Mouse (Mus musculus) inflammation-experienced regulatory T-cells (primary cell): ENCODE data around the gene Man1b1. TPM values are rescaled to one million over a fixed set of nuclear protein-coding genes. Genes with fewer than 3 reads are reported as not detected.

Experiments used
- polyA plus RNA-seq, 2 experiments: library from polyadenylated mRNA; unstranded; fragments of 100-300 nt; shearing (Covaris generic); gene quantifications; one replicate each; pipeline ENCODE4 v1.2.1; 2017

Gene Man1b1
- polyA plus RNA-seq = 10 to 100 TPM; 21.9 to 32.4 TPM

GRCm38 (mm10) chr2:25332286-25333160 is at the start of gene Man1b1:
TSS of gene Man1b1 (plus strand) at chr2:25332338.

DNA sequence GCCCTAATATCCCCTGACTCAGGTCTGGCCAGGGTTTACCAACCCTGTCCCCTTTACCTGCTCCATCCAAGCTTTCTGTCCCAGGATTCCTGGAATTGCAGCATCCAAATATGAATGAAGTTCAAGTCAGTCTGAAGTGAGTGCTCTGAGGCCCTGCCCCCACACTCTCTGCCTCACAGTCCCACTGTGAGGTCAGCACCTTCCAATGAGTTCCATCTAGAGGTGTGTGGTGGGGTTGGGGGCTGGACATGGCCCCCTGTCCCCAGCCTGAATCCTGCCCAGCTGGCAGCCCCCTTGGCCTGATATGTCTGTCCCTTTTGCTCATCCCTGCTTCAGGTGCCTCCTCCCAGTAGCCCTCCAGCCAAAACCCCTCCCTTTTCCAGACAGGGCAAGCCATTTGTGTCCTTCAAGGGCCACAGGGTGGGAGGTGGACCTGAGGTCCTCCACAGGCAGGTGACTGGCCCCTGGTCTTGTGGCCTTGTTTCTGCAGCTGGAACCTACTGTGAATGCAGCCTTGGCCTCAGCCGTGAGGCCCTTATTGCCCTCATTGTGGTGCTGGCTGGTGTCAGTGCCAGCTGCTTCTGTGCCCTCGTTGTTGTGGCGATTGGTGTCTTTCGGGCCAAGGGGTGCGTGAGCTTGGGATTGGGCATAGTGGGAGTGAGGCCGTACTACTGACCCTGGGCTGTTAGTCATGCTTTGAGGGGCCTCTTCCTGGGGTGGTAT is 44.0 kb upstream of the Man1b1 start, which contains the start of gene Tmem210:
Tmem210 (plus strand) TSS at position 219 of the 723 bp plus-strand sequence.

DNA sequence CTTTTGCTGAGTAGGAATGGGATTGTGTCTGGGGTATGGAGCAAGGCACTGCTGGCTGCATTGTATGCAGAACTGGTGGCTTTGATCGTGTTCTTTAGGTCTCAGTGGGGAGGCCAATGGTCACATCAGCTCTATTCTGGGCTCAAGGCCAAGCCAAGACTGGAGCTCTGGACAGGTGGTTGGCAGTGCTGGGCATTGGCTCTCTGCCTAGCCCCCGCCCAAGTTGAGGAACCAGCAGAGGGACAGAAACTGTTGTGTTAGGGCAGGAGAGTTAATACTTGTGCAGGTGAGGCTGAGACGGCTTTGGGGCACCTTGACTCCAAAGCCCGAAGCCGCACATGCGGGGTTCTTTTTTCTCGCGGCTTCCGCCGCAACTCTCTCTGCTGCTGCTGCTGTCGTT is 42.5 kb upstream of the Man1b1 start, which contains the start of gene Lrrc26:
Lrrc26 (plus strand) TSS at position 265 of the 400 bp plus-strand sequence.

GRCm38 (mm10) chr2:25318971-25319773 is 13.0 kb upstream of the Man1b1 start, which contains the start of gene Grin1:
TSS of gene Grin1 (minus strand) at chr2:25319187.

DNA sequence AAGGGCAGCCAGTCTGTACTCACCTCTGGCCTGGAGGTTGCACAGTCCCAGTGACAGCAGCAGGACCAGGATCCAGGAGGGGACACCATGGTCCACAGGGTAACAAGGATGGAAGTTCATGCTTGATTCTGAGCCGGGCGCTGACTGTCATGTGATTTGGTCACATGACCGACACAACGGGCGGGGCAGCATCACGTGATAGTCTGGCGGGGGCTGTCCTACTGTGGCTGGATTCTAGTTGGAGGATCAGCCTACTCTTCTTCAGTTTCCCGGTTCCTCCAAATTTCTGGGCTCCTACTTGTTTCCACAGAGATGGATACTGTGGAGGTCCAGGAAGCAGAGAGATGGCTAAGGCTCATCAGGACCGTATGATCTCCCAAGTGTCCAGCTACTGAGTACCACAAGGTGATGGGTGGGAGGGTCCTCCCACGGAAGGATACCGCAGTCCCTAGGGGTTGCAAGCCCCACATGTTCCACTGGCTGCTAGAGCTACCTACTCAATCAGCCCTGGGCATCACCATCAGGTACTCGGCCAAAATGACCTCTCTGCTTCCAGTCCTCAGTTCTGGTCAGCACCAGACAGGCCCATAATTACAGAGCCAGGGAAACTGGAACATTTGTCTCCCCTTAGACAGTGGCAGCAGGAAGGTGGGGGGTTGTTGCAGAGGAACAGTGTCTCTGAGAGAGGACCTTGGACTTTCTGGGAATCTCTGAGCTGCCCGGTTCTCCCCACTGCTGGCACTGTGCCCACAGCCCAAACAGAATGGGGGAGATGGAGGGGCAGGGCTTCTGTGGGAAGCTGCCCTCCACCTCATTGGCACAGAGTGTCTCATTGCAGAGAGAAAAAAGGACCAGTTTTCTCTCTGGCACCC is 24.3 kb downstream of the Man1b1 start, which contains the start of gene Dpp7:
Dpp7 (minus strand) TSS at position 152 of the 872 bp plus-strand sequence.

GRCm38 (mm10) chr2:25365091-25365761 is 33.1 kb downstream of the Man1b1 start, which contains the start of gene Uap1l1:
TSS of gene Uap1l1 (minus strand) at chr2:25365682.

DNA sequence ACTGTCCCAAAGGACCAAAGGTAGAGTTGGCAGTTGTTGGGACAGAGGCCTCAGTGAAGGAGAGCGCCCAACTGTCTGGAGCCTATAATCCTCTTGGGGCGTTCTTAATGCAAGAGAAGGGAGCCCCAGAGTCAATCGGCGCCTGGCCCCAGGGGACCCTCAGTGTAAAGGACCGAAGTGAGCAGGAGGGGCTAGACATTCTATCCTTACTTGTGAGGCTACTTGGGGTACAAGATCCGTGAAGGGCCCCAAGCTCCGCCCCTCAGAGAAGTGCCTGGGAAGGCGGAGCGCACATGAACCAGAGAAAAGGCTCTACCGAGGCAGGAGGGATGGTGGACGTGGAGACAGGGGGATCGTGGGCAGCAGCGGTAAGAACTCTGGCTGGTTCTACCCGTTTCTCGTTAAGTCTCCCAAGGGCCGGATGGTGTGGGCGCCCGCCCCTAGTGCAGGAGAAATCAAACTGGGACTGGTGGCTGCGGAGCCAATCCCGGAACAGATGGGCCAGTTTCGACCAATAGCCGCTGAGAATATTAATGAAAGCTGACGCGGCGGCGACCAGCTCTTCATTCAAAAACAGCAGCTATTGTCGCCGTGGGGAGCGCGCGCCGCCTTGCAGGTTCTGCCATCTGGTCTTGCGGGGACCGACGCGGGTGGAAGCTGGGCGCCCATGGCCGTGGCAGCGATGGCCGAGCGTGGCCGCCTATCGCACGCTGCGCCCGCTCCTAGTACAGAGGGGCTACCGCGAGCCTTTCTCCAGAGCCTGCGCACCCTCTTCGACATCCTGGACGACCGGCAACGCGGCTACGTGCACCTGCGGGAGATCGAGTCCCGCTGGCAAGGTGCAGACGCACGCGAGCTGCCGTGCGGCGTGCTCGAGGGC is 39.9 kb downstream of the Man1b1 start, which contains the start of gene Sapcd2:
Sapcd2 (plus strand) TSS at position 558 of the 880 bp plus-strand sequence.

DNA sequence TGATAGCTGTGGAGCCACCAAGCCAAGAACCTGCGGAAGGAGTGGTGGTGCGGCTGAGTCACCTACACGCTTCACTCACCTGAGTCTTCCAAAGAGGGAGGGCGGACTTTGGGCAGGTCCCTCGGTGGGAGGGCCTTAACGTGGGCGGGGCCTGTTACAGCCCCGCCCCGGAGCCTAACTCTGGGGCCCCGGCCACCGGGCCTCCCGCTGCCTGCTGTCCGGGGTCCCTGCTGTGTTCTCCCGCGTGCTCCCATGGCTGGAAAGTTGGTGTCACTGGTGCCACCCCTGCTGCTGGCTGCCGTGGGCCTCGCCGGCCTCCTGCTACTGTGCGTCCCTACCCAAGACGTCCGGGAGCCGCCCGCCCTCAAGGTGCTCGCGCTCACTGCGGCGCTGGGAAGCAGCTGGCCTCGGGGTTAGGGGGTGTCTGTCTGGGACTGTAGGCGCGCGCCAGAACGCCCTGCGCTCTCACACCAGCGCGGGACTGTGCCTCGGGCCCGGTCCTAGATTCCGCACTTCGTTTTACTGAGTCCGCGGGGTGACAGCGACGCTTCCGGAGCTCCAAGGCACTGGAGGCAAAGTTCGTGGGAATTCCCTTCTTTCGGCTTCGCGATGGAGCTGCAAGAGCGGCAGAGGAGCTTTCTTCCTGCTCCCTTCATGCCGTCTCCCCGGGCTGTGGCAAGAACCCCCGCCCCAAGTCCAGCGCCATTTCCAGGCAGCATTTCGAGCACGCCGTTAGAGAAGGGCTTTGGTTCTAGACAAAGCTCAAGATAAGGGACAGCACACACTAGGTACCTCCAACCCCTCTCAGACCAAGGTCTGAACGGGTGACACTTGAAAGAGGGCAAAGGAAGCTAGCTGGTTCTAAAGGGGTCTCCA is 63.8 kb downstream of the Man1b1 start, which contains the start of gene Entpd2:
Entpd2 (plus strand) TSS at position 154 of the 876 bp plus-strand sequence.

DNA sequence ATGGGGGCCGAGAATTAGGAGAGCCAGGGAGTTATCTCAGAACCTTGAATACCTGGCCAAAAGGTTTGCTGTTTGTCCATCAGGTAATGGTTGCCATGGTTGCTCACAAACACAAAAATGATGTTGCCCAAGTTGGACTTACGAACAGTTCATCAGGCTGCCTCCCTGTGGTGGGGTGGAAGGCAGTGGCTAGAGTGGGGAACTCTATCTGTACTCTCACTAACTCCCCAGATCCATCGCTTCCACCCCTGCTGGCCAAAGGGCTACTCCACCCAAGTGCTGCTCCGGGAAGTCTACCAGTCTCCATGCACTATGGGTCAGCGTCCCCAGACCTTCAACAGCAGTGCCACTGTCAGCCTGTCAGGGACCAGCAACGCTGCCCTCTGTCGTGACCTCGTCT is 66.9 kb downstream of the Man1b1 start, which contains the start of gene Npdc1:
Npdc1 (plus strand) TSS at position 301 of the 400 bp plus-strand sequence.

Other genes with a start within 250 kb of the Man1b1 start
- gene Noxa1, start 237.2 kb upstream of the Man1b1 start, polyA plus RNA-seq = 10 to 100 TPM in 1 of 2 experiments, 1 to 10 TPM in 1; 3.2 to 10.1 TPM
- gene Nrarp, start 151.6 kb upstream of the Man1b1 start, polyA plus RNA-seq = 1 to 10 TPM; 4.9 to 8.7 TPM
- gene Tor4a, start 135.5 kb upstream of the Man1b1 start, polyA plus RNA-seq = 100 to 1,000 TPM; 105 to 119 TPM
- gene Nelfb, start 120.8 kb upstream of the Man1b1 start, polyA plus RNA-seq = 100 to 1,000 TPM; 141 to 186 TPM
- 1 to 10 TPM in 1 of 2 experiments, under 1 TPM in 1; 0.29 to 1.4 TPM for gene Stpg3, start 117.7 kb upstream of the Man1b1 start, polyA plus RNA-seq
- gene Fam166a, start 113.6 kb upstream of the Man1b1 start, polyA plus RNA-seq = under 1 TPM; 0.27 to 0.54 TPM
- 100 to 1,000 TPM; 172 to 185 TPM for gene Tubb4b, start 107.6 kb upstream of the Man1b1 start, polyA plus RNA-seq
- gene Slc34a3, start 98.0 kb upstream of the Man1b1 start, polyA plus RNA-seq = not detected
- not detected for gene Rnf224, start 95.6 kb upstream of the Man1b1 start, polyA plus RNA-seq
- 1 to 10 TPM; 1.2 to 2.0 TPM for gene Rnf208, start 90.1 kb upstream of the Man1b1 start, polyA plus RNA-seq
- gene Cysrt1, start 89.9 kb upstream of the Man1b1 start, polyA plus RNA-seq = not detected
- gene AL732309.1, start 85.5 kb upstream of the Man1b1 start, polyA plus RNA-seq = 10 to 100 TPM in 1 of 2 experiments, 1 to 10 TPM in 1; 6.2 to 11.9 TPM
- gene Tmem203, start 76.9 kb upstream of the Man1b1 start, polyA plus RNA-seq = 10 to 100 TPM; 20.6 to 22.0 TPM
- 10 to 100 TPM; 17.1 to 22.4 TPM for gene Tprn, start 69.7 kb upstream of the Man1b1 start, polyA plus RNA-seq
- 100 to 1,000 TPM; 117 to 137 TPM for gene Ssna1, start 59.9 kb upstream of the Man1b1 start, polyA plus RNA-seq
- 100 to 1,000 TPM in 1 of 2 experiments, 10 to 100 TPM in 1; 94.3 to 117 TPM for gene Anapc2, start 59.9 kb upstream of the Man1b1 start, polyA plus RNA-seq
- not detected for gene Tmem210, start 44.2 kb upstream of the Man1b1 start, polyA plus RNA-seq
- gene Lrrc26, start 42.4 kb upstream of the Man1b1 start, polyA plus RNA-seq = 1 to 10 TPM in 1 of 2 experiments, not detected in 1; 4.0 TPM
- gene Grin1, start 13.2 kb upstream of the Man1b1 start, polyA plus RNA-seq = under 1 TPM; 0.41 to 0.78 TPM
- 10 to 100 TPM; 21.7 to 25.4 TPM for gene Dpp7, start 24.0 kb downstream of the Man1b1 start, polyA plus RNA-seq
- 10 to 100 TPM; 30.5 to 53.8 TPM for gene Uap1l1, start 33.3 kb downstream of the Man1b1 start, polyA plus RNA-seq
- under 1 TPM in 1 of 2 experiments, not detected in 1; 0.40 TPM for gene Sapcd2, start 40.0 kb downstream of the Man1b1 start, polyA plus RNA-seq
- gene Entpd2, start 63.5 kb downstream of the Man1b1 start, polyA plus RNA-seq = under 1 TPM in 1 of 2 experiments, not detected in 1; 0.40 TPM
- 1 to 10 TPM; 4.3 to 6.2 TPM for gene Npdc1, start 67.0 kb downstream of the Man1b1 start, polyA plus RNA-seq
- 10 to 100 TPM in 1 of 2 experiments, 1 to 10 TPM in 1; 8.5 to 21.4 TPM for gene Fut7, start 90.9 kb downstream of the Man1b1 start, polyA plus RNA-seq
- 10 to 100 TPM; 62.8 to 67.6 TPM for gene Abca2, start 96.4 kb downstream of the Man1b1 start, polyA plus RNA-seq
- gene Clic3, start 124.5 kb downstream of the Man1b1 start, polyA plus RNA-seq = 1 to 10 TPM; 3.4 to 4.3 TPM
- 100 to 1,000 TPM in 1 of 2 experiments, 10 to 100 TPM in 1; 95.5 to 104 TPM for gene Paxx, start 128.8 kb downstream of the Man1b1 start, polyA plus RNA-seq
- gene Ptgds, start 137.7 kb downstream of the Man1b1 start, polyA plus RNA-seq = under 1 TPM in 1 of 2 experiments, not detected in 1; 0.37 TPM
- gene Lcn12, start 161.6 kb downstream of the Man1b1 start, polyA plus RNA-seq = not detected
- gene Fbxw5, start 168.4 kb downstream of the Man1b1 start, polyA plus RNA-seq = 100 to 1,000 TPM; 107 to 134 TPM
- 1 to 10 TPM; 7.5 to 9.3 TPM for gene C8g, start 169.4 kb downstream of the Man1b1 start, polyA plus RNA-seq
- 10 to 100 TPM; 82.2 to 87.8 TPM for gene Traf2, start 214.6 kb downstream of the Man1b1 start, polyA plus RNA-seq
- gene Edf1, start 225.5 kb downstream of the Man1b1 start, polyA plus RNA-seq = 100 to 1,000 TPM; 335 to 382 TPM
- gene Mamdc4, start 242.5 kb downstream of the Man1b1 start, polyA plus RNA-seq = 1 to 10 TPM in 1 of 2 experiments, under 1 TPM in 1; 0.58 to 1.6 TPM
- 10 to 100 TPM; 53.8 to 59.8 TPM for gene Phpt1, start 242.9 kb downstream of the Man1b1 start, polyA plus RNA-seq
- gene Ajm1, start 249.4 kb downstream of the Man1b1 start, polyA plus RNA-seq = 1 to 10 TPM in 1 of 2 experiments, under 1 TPM in 1; 0.93 to 1.2 TPM